Mouse (Mus musculus) left cerebral cortex, postnatal 10 days (tissue): Measurements from ENCODE around the gene Amz1. TPM values are rescaled to one million over a fixed set of nuclear protein-coding genes. Genes with fewer than 3 reads are reported as not detected.

Experiments
- DNase-seq, 2 experiments: peaks; one replicate each; pipeline ENCODE4 v3.0.0; 2021 to 2022; ENCODE audit warnings: low spot score in 2 of 2, mixed read lengths in 1 of 2; ENCODE audit errors: extremely low spot score in 1 of 2
- intact Hi-C: fragments of 180-260 bp; cut with DNase I; formaldehyde crosslinking; loops from one replicate; pipeline ENCODE4 v1.15.1; 2025
- total RNA-seq, 2 experiments: library from RNA; stranded (reverse); gene quantifications; 2 replicates each; pipeline ENCODE4 v1.2.3; 2021

Amz1 gene
- total RNA-seq, 2 experiments from 2014 or later, result 24.0 to 25.3 TPM

- intact Hi-C loops, result no loop called here
- no peak for DNase-seq
Observed at GRCm38 (mm10) chr5:140711040-140711439, 12.9 kb upstream of the Amz1 start.

DNA sequence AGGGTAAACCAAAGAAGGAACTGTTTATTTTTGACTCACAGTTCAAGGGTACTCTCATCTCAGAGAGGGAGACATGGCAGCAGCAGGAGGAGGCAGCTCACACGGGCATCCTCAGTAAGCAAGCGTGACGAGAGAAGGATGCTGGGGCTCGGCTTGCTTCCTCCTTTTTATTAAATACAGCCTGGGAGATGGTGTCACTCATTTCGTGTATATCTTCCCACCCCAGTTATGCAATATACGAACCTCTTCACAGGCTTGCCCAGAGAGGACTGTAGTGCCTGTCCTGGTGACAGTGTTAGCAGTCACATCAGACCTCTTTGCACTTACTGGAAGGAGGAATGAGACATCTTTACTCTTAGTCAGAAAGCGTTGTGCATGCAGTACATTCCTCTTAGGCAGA lies 3.2 kb upstream of the Amz1 start:
- intact Hi-C loops, result no loop called here

DNA sequence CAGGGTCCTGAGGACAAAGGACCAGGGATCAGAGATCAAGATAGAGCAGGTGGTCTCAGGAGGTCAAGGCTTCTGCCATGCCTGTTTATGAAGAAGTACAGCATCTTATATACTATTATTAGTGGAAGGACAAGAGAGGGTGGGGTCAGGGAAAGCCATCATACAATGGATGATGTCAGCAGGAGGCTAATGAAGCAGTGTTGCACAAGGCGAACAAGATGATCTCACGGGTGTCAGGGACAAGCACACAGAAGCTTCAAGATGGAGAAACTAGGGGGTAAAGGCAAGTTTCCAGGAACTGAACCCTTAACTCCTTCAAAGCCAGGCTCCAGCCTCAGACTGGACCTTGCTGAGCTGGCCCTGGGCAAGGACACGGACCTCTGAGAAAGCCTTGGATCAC lies 1.8 kb upstream of the Amz1 start:
- no peak for DNase-seq
- intact Hi-C loops, result no loop called here

More for the DNA sequence above, 3.2 kb upstream of the Amz1 start:
- DNase-seq, result no peak

DNA sequence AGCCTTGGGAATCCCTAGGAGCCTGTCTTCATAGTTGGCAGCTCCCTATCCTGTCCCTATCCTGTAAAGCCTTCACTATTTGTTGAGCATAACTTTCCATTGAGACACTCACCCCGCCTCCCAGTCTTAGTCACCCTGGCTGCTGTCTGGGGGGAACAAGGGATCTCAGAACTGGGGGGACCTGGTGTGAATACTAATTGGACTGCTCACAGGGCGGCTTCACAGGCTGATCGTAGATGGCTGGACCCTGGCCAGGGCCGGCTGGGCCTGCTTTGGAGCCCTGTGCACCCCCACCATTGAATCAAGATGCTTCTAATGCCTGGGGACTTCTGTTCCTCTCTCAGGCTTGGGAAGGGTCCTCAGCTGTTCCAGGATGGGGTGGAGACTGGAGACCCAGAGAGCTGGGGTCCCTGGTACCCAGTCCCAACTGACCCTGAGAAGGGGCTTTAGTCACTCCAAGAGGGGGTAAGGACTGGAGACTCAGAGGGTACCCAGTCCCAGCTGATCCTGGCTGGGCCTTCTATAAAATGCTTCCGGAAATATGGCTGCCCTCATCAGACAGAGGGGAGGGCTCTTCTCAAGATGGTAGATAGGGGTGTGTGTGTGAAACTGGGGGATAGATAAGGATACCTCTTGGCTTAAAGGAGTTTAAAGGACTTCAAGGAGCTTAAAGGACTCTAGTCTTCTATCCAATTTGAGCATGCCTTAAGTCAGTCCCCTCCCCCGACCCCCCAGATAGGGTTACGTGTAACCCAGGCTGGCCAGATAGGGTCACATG lies 2.3 kb downstream of the Amz1 start:
- peak; percentile 73 to 83 for DNase-seq
- intact Hi-C loops, result no loop called here

- no peak for DNase-seq
- intact Hi-C loops, result no loop called here
Observed at GRCm38 (mm10) chr5:140726946-140727740, 3.2 kb downstream of the Amz1 start.

- intact Hi-C loops, result no loop called here
- no peak for DNase-seq
Observed at GRCm38 (mm10) chr5:140731040-140731797, 7.3 kb downstream of the Amz1 start.

DNA sequence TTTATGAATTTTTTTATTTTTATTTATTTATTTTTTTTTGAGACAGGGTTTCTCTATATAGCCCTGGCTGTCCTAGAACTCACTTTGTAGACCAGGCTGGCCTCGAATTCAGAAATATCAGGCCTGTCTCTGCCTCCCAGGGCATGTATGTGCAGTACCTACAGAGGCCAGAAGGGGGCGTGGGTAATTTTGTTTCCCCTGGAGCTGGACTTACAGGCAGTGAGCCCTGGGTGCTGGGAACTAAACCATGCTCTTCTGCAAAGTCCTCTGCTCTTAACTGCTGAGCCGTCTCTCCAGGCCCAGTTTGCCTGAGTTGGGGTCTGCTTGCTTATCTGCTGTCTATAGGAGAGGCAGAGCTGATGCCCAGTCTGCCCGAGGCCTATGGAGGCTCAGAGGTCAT lies 8.3 kb downstream of the Amz1 start:
- DNase-seq, result no peak
- intact Hi-C loops, result no loop called here

DNA sequence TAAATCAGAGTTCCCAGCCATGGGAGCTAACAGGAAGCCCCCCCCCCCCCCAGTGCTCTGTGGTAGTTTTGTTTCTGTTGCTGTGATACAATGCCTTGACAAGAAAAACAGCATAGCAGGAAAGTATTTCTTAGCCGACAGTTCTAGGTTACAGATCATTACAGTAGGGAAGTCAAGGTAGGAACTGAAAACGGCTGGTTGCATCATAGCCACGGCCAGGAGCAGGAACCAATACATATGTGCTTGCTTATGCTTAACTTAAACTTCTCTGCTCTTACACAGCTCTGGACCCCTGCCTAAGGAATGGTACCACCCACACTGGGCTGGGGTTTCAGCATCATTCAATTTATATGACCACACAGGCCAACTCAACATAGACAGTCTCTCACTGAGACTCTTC lies 9.4 kb downstream of the Amz1 start:
- intact Hi-C loops, result no loop called here
- DNase-seq, result no peak

GRCm38 (mm10) chr5:140735297-140735696 lies 11.4 kb downstream of the Amz1 start:
- no peak for DNase-seq
- intact Hi-C loops, result no loop called here

DNA sequence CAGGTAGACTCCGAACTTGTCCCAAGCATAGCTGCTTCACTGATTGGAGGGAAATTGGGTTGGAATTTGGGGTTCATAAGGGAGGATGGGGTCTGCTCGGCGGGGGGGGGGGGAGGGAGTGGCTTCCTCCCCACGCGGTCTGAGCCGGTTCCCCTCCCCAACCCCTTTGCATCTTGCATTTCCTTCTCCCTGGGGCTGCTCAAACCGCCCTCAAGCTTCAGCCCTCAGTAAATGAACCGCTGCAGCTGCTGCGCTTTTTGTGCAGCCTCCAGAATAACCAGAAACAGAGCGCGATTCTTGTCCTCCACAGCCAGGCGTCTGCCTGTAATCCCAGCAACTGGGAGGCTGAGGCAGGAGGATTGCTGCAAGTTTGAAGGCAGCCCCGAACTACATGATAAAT lies 12.2 kb downstream of the Amz1 start:
- intact Hi-C loops, result no loop called here
- DNase-seq, result no peak

DNA sequence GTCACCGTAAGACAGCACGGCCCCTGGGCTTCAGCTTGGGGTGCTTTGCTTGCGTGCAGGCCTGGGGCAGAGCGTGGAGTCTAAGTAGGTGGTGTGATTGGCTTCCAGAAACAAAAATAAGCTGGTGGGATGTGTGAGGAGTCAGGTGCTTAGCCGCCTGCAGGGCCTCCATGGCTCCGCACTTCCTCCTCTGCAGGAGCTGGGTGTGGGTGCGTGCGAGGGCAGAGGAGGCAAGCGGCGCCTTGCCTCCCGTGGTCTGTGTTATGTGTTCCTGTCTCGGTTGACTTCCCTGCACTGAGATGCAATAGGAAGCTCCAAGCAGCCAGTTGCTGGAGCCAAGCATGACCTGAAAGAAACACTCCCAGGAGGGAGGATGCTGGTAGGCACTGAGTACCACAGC lies 15.9 kb downstream of the Amz1 start:
- DNase-seq, result no peak
- intact Hi-C loops, result loop anchor here (5.0 kb wide), 1 partner anchor 33 kb away; the partner anchor contains the start of gene Brat1

- DNase-seq, result peak in 1 of 2 experiments; percentile 74
- intact Hi-C loops, result loop anchor here (5.0 kb wide), 1 partner anchor 34 kb away; the partner anchor contains the start of gene Brat1
Observed at GRCm38 (mm10) chr5:140741040-140741439, 17.1 kb downstream of the Amz1 start.

GRCm38 (mm10) chr5:140741877-140742276 lies 17.9 kb downstream of the Amz1 start:
- no peak for DNase-seq
- intact Hi-C loops, result loop anchor here (5.0 kb wide), 1 partner anchor 35 kb away; the partner anchor contains the start of gene Brat1

GRCm38 (mm10) chr5:140743706-140744131 lies 19.8 kb downstream of the Amz1 start:
- DNase-seq, result no peak
- intact Hi-C loops, result loop anchor here (5.0 kb wide), 1 partner anchor 36 kb away; the partner anchor contains the start of gene Brat1

DNA sequence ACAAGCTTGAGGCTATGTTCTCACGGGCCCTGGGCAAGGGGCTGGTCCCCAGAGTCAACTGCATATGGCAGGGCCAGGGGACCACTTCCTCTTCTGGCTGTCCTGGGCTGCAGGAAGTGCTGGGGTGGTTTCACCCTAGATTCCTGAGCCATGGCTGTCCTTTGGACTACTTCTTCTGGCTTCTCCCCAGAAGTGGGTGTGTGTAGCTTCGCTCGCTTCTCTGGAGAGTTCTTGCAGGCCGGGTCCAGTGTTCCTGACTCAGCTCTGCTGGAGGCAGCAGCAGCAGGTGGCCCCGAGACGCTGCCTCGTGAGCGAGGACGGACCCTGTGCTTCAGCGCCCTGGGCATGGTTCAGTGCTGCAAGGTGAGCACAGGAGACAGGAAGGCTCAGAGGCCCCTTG lies 24.5 kb downstream of the Amz1 start:
- DNase-seq, result no peak
- intact Hi-C loops, result no loop called here

DNA sequence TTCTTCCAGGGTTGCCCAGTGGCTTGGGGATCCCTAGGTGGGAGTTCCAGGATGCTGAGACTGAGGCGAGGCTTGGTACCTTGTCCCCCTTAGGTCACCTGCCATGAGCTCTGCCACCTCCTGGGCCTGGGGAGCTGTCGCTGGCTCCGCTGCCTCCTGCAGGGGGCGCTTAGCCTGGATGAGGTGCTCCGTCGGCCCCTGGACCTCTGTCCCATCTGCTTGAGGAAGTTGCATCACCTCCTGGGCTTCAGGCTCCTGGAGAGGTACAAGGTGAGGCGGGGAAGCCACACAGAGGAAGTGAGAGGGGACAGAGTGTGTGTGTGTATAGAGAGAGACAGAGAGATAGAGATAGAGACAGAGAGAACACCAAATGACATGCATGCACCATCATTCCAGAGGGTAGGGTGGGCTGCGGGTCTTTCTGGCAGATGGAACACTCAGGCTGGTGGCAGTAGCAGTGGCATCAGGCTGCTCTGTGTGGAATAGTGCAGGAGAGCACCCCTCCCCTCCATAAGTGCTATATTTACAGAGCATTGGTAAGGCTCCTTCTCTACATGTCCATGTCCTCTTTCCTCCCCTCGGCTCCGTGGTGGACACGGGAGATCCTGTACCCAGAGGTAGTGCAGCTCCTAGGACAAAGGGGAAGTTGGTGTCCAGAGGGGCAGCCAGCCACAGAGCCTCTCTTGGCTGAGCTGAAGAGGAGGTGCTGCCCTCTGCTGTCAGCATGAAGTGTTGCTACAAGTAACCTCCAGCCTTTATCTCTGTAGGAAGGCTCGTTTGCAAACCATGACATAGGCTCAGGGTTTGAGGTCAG lies 25.3 kb downstream of the Amz1 start:
- peak in 1 of 2 experiments; percentile 84 for DNase-seq
- intact Hi-C loops, result no loop called here

DNA sequence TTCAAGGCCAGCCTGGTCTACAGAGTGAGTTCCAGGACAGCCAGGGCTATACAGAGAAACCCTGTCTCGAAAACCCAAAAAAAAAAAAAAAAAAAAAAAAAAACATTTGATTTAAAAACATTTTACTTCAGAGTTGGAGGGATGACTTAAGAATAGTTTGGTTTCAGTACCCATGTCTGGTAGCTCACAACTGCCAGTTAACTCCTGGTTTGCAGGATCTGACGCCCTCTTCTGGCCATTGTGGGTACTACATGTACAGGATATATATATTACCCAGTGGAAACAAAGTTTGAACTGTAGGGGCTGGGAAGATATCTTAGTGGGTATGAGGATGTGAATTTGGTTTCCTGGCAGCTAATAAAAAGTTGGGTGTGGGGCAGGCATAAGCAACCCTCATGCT lies 27.0 kb downstream of the Amz1 start:
- intact Hi-C loops, result loop anchor here (5.0 kb wide), 1 partner anchor 214 kb away; no protein-coding TSS in a partner anchor
- no peak for DNase-seq

GRCm38 (mm10) chr5:140752041-140752440 lies 28.1 kb downstream of the Amz1 start:
- intact Hi-C loops, result loop anchor here (5.0 kb wide), 1 partner anchor 215 kb away; no protein-coding TSS in a partner anchor
- no peak for DNase-seq
